Mouse (Mus musculus): ENCODE results near the gene 1600014C23Rik.

DNA sequence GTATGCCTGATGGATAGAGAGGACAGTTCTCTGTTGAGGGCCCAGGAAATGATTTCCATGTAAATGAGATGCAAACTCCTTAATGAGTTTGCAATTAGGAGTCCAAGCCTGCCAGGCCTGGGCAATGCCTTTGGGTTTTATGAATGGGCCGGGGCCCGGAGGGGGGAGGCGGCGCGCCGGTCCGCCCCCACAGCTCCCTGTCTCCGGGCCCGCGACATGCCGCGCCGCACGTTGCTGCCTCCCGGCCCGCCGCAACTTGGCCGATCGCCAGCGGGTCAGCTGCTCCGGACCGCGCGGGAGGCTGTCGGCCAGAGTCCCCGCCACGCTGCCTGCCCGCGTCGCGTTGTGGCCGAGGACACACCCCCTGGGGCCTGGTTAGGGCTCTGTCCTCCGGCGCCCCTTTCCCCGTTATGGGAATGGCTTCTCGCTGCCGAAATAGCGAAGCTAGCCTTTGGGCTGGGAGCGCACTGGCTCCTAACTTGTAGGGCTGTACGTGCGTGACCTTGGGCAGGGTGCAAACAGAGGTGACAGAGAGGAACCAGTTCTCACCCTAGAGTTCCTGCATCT is at the start of gene 1600014C23Rik:
- TF ChIP-seq POLR2A (IDR thresholded peaks at IDR 0.05; ENCODE audit: low read depth, low read length) (no peak), CTCF (IDR thresholded peaks at IDR 0.05; ENCODE audit: borderline replicate concordance, insufficient read depth, low read length) (no peak)

All from embryonic fibroblast, embryonic 13.5 days (primary cell).